ENCODE assay signal across 14 mouse cellular contexts in the genomic region with DNA sequence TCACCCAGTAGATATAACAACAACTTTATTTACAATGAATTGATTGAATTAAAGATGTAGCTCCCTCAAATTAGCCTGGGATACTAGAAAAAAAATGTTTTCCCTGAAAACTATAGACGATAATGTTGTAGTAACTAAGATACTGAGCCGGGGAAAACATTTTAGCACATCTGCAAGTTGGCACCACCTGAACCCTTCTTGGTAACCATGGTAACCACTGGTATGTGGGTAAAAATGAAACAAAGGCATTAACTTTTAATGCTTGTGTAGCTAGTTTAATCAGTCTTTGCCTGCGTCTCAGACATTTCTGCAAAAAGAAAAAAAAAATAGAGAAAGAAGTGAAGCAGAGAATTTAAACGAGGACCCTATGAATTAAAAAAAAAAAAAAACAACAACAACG. TPM values are rescaled to one million over a fixed set of nuclear protein-coding genes. Genes with fewer than 3 reads are reported as not detected.
DNase-seq lines count a peak whose midpoint lies in the region; ATAC-seq and TF ChIP-seq lines count a peak whose summit lies in the region.
"Had no signal": no experiment of that assay in that cellular context is flagged by ENCODE, and none has a peak within 500 bp of the region (broad histone marks: within the 10 kb centered on the region; RNA-seq: fewer than 3 reads in every experiment).

No protein-coding gene starts in this region.

- DNase-seq in forebrain, embryonic 10.5 days (ENCODE audit: extremely low spot score, low spot score): no peak
- DNase-seq in forebrain, embryonic 11.5 days (ENCODE audit: low spot score): no peak
- DNase-seq in hindbrain, postnatal 0 days (ENCODE audit: low spot score): peak; percentile 33
- no peak for DNase-seq in hindbrain, embryonic 10.5 days (ENCODE audit: low spot score)
- peak; percentile 42 for DNase-seq in brain, adult 2 months (ENCODE audit: low read depth, low spot score)
- DNase-seq in limb, embryonic 10.5 days (ENCODE audit: low spot score): no peak
- no peak for DNase-seq in urinary bladder, adult 18-20 months (ENCODE audit: low spot score in 2 of 2)
- DNase-seq in layer of hippocampus, postnatal 25 days (ENCODE audit: extremely low spot score in 1 of 2, low spot score in 1 of 2): no peak
- DNase-seq: cerebellum, adult 18-20 months; kidney, adult 9 months; left cerebral cortex, postnatal 4 days; thymus, adult 2 months had no signal

- H3K4me1 ChIP-seq in forebrain, embryonic 10.5 days: peaks cover 24% of the 10 kb centered on the region
- H3K4me1 ChIP-seq in forebrain, embryonic 11.5 days (replicated peaks; ENCODE audit: control insufficient read depth, insufficient read depth, low read length): peaks cover 2% of the 10 kb centered on the region; the same call in 1 of the 2 replicates
- H3K4me1 ChIP-seq in hindbrain, postnatal 0 days (ENCODE audit: insufficient read depth, low read length): 0 out of 2 replicates have a peak, but pooled peaks cover 1% of the 10 kb centered on the region
- H3K4me1 ChIP-seq in hindbrain, embryonic 10.5 days (replicated peaks): peaks cover 16% of the 10 kb centered on the region
- peaks cover 23% of the 10 kb centered on the region for H3K4me1 ChIP-seq in limb, embryonic 10.5 days

- no peaks in the 10 kb centered on the region for H3K36me3 ChIP-seq in forebrain, embryonic 10.5 days (replicated peaks)
- no peaks in the 10 kb centered on the region for H3K36me3 ChIP-seq in forebrain, embryonic 11.5 days (ENCODE audit: control insufficient read depth, insufficient read depth, low read length)
- no peaks in the 10 kb centered on the region for H3K36me3 ChIP-seq in hindbrain, postnatal 0 days (ENCODE audit: insufficient read depth, low read length)
- H3K36me3 ChIP-seq in hindbrain, embryonic 10.5 days: no peaks in the 10 kb centered on the region
- H3K36me3 ChIP-seq in limb, embryonic 10.5 days: no peaks in the 10 kb centered on the region

- no peak overlapping the region for H3K9ac ChIP-seq in forebrain, embryonic 11.5 days (ENCODE audit: low read length)
- no peak overlapping the region for H3K9ac ChIP-seq in hindbrain, postnatal 0 days (replicated peaks; ENCODE audit: low read length)

- H3K4me3 ChIP-seq in forebrain, embryonic 10.5 days: no peak overlapping the region
- no peak overlapping the region for H3K4me3 ChIP-seq in forebrain, embryonic 11.5 days (ENCODE audit: low read depth, low read length)
- no peak overlapping the region for H3K4me3 ChIP-seq in hindbrain, postnatal 0 days (ENCODE audit: low read length)
- no peak overlapping the region for H3K4me3 ChIP-seq in hindbrain, embryonic 10.5 days
- 0 out of 2 replicates have a peak overlapping the region, but pooled peaks have one; percentile 31 for H3K4me3 ChIP-seq in limb, embryonic 10.5 days

- H3K9me3 ChIP-seq in forebrain, embryonic 10.5 days: no peaks in the 10 kb centered on the region
- no peaks in the 10 kb centered on the region for H3K9me3 ChIP-seq in forebrain, embryonic 11.5 days (ENCODE audit: control insufficient read depth, low read length)
- H3K9me3 ChIP-seq in hindbrain, postnatal 0 days (ENCODE audit: low read length): no peaks in the 10 kb centered on the region
- H3K9me3 ChIP-seq in hindbrain, embryonic 10.5 days: no peaks in the 10 kb centered on the region
- H3K9me3 ChIP-seq in limb, embryonic 10.5 days (replicated peaks): no peaks in the 10 kb centered on the region

- no peak for ATAC-seq in forebrain, embryonic 11.5 days (replicated peaks; ENCODE audit: low FRiP score)
- ATAC-seq in hindbrain, postnatal 0 days: no peak

- H3K4me2 ChIP-seq in forebrain, embryonic 11.5 days (ENCODE audit: low read depth, low read length, severe bottlenecking): no peak overlapping the region
- 0 out of 2 replicates have a peak overlapping the region, but pooled peaks have one; percentile 10 for H3K4me2 ChIP-seq in hindbrain, postnatal 0 days (ENCODE audit: low read depth, low read length)

- no peaks in the 10 kb centered on the region for H3K27me3 ChIP-seq in forebrain, embryonic 10.5 days (ENCODE audit: poor library complexity, severe bottlenecking)
- no peaks in the 10 kb centered on the region for H3K27me3 ChIP-seq in forebrain, embryonic 11.5 days (ENCODE audit: control insufficient read depth, insufficient read depth, low read length)
- no peaks in the 10 kb centered on the region for H3K27me3 ChIP-seq in hindbrain, postnatal 0 days (ENCODE audit: insufficient read depth, low read length)
- no peaks in the 10 kb centered on the region for H3K27me3 ChIP-seq in hindbrain, embryonic 10.5 days (ENCODE audit: insufficient read depth, poor library complexity, severe bottlenecking)
- H3K27me3 ChIP-seq in limb, embryonic 10.5 days (ENCODE audit: low read depth, poor library complexity, severe bottlenecking): no peaks in the 10 kb centered on the region

- WGBS in forebrain, embryonic 10.5 days: 56% methylated on average over 5 of the region's 5 CpGs
- WGBS in forebrain, embryonic 11.5 days: 42% methylated on average over 5 of the region's 5 CpGs
- 26% methylated on average over 5 of the region's 5 CpGs for WGBS in hindbrain, postnatal 0 days
- 55% methylated on average over 5 of the region's 5 CpGs for WGBS in hindbrain, embryonic 10.5 days
- 64% methylated on average over 5 of the region's 5 CpGs for WGBS in limb, embryonic 10.5 days

- H3K27ac ChIP-seq in forebrain, embryonic 10.5 days: peak overlapping the region; percentile 44; the same call in 1 of the 2 replicates
- H3K27ac ChIP-seq in forebrain, embryonic 11.5 days (ENCODE audit: low read depth, low read length): no peak overlapping the region
- no peak overlapping the region for H3K27ac ChIP-seq in hindbrain, postnatal 0 days
- no peak overlapping the region for H3K27ac ChIP-seq in hindbrain, embryonic 10.5 days
- H3K27ac ChIP-seq in limb, embryonic 10.5 days: peak overlapping the region; percentile 71

- TF ChIP-seq CTCF in hindbrain, postnatal 0 days (IDR thresholded peaks at IDR 0.05; ENCODE audit: low read depth): no peak

RNA-seq across cellular contexts. Expression of gene Cks2, which starts 33.5 kb away (rescaled TPM):
- 420 and 444 TPM in 2 replicates for polyA plus RNA-seq in forebrain, embryonic 10.5 days (2016; fragmentation: Nextera tagmentation; extraction: Ambion mirVana)
- 415 and 452 TPM in 2 replicates for polyA plus RNA-seq in forebrain, embryonic 11.5 days (2014; fragmentation: Nextera tagmentation; extraction: Ambion mirVana)
- 40.0 and 41.0 TPM in 2 replicates for total RNA-seq in hindbrain, postnatal 0 days (2014; rRNA removed)
- polyA plus RNA-seq in hindbrain, postnatal 0 days (2015; fragmentation: Nextera tagmentation; extraction: Ambion mirVana): 58.6 and 69.4 TPM in 2 replicates
- 329 and 366 TPM in 2 replicates for polyA plus RNA-seq in hindbrain, embryonic 10.5 days (2016; fragmentation: Nextera tagmentation; extraction: Ambion mirVana)
- 393 and 424 TPM in 2 replicates for polyA plus RNA-seq in limb, embryonic 10.5 days (2016; fragmentation: Nextera tagmentation; extraction: Ambion mirVana)
- total RNA-seq in layer of hippocampus, postnatal 25 days (2021): 1 to 10 TPM; 1.3 TPM
- total RNA-seq: gastrocnemius, adult 18-20 months had no signal

RNA-seq across cellular contexts. Expression of gene Secisbp2, which starts 40.0 kb away (rescaled TPM):
- polyA plus RNA-seq in forebrain, embryonic 10.5 days (2016; fragmentation: Nextera tagmentation; extraction: Ambion mirVana): 28.1 and 32.1 TPM in 2 replicates
- 26.0 and 26.6 TPM in 2 replicates for polyA plus RNA-seq in forebrain, embryonic 11.5 days (2014; fragmentation: Nextera tagmentation; extraction: Ambion mirVana)
- 13.7 and 15.0 TPM in 2 replicates for total RNA-seq in hindbrain, postnatal 0 days (2014; rRNA removed)
- polyA plus RNA-seq in hindbrain, postnatal 0 days (2015; fragmentation: Nextera tagmentation; extraction: Ambion mirVana): 20.1 and 21.8 TPM in 2 replicates
- polyA plus RNA-seq in hindbrain, embryonic 10.5 days (2016; fragmentation: Nextera tagmentation; extraction: Ambion mirVana): 27.4 and 31.6 TPM in 2 replicates
- polyA plus RNA-seq in limb, embryonic 10.5 days (2016; fragmentation: Nextera tagmentation; extraction: Ambion mirVana): 25.4 and 27.8 TPM in 2 replicates
- total RNA-seq in layer of hippocampus, postnatal 25 days (2021): 10 to 100 TPM; 17.1 to 19.6 TPM

RNA-seq across cellular contexts. Expression of gene Shc3, which starts 42.3 kb away (rescaled TPM):
- polyA plus RNA-seq in forebrain, embryonic 10.5 days (2016; fragmentation: Nextera tagmentation; extraction: Ambion mirVana): 2.2 and 3.1 TPM in 2 replicates
- 8.3 and 10.7 TPM in 2 replicates for polyA plus RNA-seq in forebrain, embryonic 11.5 days (2014; fragmentation: Nextera tagmentation; extraction: Ambion mirVana)
- 111 and 122 TPM in 2 replicates for total RNA-seq in hindbrain, postnatal 0 days (2014; rRNA removed)
- 8.5 and 9.1 TPM in 2 replicates for polyA plus RNA-seq in hindbrain, postnatal 0 days (2015; fragmentation: Nextera tagmentation; extraction: Ambion mirVana)
- polyA plus RNA-seq in hindbrain, embryonic 10.5 days (2016; fragmentation: Nextera tagmentation; extraction: Ambion mirVana): 1.9 and 3.2 TPM in 2 replicates
- 0.11 and 0.14 TPM in 2 replicates for polyA plus RNA-seq in limb, embryonic 10.5 days (2016; fragmentation: Nextera tagmentation; extraction: Ambion mirVana)
- 100 to 1,000 TPM; 113 to 143 TPM for total RNA-seq in layer of hippocampus, postnatal 25 days (2021)
- total RNA-seq: hematopoietic stem cell, adult 5-6 weeks had no signal

Comparison
In these comparisons a context has a peak if more than half of its experiments do, and no peak if none do; other contexts are left out.
1. DNase-seq: peak in hindbrain, postnatal 0 days (single experiment) and brain, adult 2 months (single experiment); none in forebrain, embryonic 10.5 days (single experiment), forebrain, embryonic 11.5 days (single experiment), hindbrain, embryonic 10.5 days (single experiment), limb, embryonic 10.5 days (single experiment), urinary bladder, adult 18-20 months (0 of 2) and layer of hippocampus, postnatal 25 days (0 of 2).
2. H3K27ac ChIP-seq: peak in forebrain, embryonic 10.5 days (single experiment) and limb, embryonic 10.5 days (single experiment); none in forebrain, embryonic 11.5 days (single experiment), hindbrain, postnatal 0 days (single experiment) and hindbrain, embryonic 10.5 days (single experiment).